Mouse (Mus musculus): ENCODE measurements around the gene Zfp341.

The Zfp341 gene

DNA sequence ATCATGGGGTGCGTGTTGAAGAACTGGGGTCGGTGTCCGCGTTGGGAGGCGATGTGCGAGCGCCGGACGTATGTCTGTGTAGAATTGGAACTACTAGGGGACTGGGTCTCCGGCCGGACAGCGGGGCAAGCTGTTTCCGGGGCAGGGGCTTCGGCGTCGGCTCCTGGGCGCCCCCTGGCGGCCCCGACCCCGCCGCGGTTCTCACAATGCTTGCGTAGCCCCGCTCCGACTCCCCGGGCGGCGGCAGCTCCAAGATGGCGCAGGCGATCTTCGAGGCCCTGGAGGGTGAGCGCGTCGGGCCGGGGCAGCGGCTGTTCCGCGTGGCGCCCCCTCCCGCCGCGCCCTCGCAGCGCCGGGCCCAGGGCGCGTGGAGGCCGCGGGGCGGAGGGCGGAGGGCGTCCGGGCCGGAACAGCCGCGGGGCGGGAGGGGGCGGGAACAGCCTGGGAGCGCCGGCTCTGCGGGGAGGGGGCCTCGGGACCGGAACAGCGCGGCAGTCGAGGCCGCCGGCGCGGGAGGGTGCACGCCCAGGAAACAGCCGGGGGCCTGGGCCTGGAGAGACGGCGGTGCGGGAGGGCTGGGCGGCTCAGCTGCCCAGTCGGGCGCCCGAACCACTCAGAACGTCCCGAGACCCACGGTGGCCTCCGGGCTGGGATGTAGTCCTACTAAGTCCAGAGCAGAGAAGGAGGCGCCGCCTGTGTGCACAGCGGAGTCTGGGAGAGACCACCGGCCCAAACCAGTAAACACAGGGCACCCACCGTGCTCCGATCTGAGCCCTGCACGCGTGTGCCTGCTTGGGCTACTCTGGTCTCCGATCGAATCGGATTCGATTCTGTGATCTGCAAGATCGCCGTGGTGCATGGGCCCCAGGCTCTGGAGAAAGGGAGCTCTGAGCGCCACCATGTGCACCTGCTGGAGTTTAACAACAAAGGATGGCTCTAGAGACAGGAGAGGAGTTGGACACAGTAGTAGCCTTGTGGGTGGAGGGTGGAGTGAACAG, at the start of gene Zfp341, which contains the start of gene 4930519P11Rik:
TSS of gene Zfp341 (plus strand) at position 180 of the 998 bp plus-strand sequence.
TSS of gene 4930519P11Rik (minus strand) at position 320 of the 998 bp plus-strand sequence.
- DNase-seq (ENCODE audit: low read depth): peak; percentile 46

DNA sequence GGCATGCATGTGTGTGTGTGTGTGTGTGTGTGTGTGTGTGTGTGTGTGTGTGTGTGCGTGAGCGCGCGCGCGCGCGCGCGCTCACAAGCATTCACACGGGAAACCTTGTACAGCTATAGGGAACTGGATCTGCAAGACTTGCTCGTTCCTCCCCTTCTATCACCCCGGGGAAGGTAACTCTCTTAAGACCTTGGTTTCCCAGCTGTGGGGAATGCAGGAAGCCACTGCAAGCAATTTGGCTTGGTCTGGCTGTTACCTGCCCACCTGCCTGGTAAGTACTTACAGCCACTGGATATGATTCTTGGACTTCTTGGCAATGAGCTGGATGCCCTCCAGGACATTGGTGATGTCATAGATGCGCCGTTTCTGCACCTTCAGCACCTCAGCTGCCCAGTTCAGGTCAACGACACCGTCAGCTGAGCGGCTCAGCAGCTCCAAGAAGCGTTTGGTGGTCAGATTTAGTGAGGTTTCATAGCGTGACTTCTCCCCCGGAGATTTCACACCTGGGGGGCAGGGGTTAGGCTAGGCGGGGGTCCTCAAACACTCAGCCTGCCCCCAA, 49.4 kb upstream of the Zfp341 start:
- no peak for DNase-seq (ENCODE audit: low read depth)

GRCm38 (mm10) chr2:154565562-154565961, 47.5 kb upstream of the Zfp341 start:
- DNase-seq (ENCODE audit: low read depth): no peak

- no peak for DNase-seq (ENCODE audit: low read depth)
Observed at GRCm38 (mm10) chr2:154566641-154567040, 46.5 kb upstream of the Zfp341 start.

- DNase-seq (ENCODE audit: low read depth): no peak
Observed at GRCm38 (mm10) chr2:154567766-154568165, 45.3 kb upstream of the Zfp341 start.

GRCm38 (mm10) chr2:154568329-154569070, 44.6 kb upstream of the Zfp341 start:
- no peak for DNase-seq (ENCODE audit: low read depth)

- no peak for DNase-seq (ENCODE audit: low read depth)
Observed at GRCm38 (mm10) chr2:154569071-154569748, 43.9 kb upstream of the Zfp341 start.

- peak; percentile 82 for DNase-seq (ENCODE audit: low read depth)
Observed at GRCm38 (mm10) chr2:154569836-154570286, 43.2 kb upstream of the Zfp341 start, which contains the start of gene E2f1. E2f1 (minus strand) TSS chr2:154569892.

DNA sequence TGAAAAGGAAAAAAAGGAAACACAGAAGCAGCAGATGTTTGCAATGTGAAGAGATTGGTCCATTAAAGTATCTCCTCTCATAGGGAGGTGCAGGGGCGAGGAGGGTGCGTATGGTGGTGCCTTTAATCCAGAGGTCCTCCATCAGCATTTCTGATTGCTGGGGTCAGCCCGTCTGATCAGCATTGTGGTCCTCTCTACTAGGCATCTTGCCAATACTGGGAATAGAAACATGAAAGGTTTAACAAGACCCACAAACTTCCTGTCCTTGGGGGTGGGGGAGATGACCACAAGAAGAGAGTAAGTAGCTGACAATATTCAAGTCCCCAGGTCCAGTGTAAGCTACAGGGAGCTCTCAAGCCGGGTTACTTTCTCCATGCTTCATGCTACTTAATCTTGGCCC, 42.4 kb upstream of the Zfp341 start:
- no peak for DNase-seq (ENCODE audit: low read depth)

DNA sequence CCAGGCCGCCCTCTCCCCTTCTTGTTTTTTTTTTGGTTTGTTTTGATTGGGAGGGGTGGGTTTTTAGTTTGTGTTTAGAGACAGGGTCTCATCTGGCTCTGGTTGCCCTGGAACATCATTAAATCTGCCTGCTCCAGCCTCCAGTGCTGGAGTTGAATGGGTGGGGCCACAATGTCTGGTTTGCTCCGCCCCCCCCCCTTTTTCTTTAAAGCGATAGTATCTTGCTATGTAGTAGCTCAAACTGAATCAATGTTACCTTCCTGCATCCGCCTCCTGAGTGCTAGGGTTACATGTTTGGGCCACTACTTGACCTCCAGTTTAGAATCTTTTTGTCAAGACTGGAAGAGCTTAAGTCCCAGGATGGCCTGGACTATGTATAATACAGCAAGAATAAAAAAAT, 41.8 kb upstream of the Zfp341 start:
- DNase-seq (ENCODE audit: low read depth): no peak

- DNase-seq (ENCODE audit: low read depth): no peak
Observed at GRCm38 (mm10) chr2:154571976-154572375, 41.1 kb upstream of the Zfp341 start.

DNA sequence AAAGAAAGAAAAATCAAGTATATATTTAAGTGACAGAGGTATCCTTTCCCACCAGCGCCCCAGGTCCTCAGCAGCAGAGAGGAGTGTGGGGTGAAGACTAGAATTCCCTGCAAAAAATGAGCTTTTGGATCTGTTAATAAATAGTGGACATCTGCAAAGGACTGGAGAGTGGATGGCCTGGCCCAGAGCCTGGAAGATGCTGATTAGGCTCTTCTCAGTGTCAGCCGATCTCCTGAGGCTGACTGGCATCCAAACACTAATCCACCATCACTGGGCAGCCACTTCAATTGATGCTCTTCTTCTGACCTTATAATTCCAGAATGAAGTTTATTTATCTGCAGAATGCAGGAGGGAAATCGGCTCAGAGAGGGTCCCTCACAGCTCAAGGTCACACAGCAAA, 40.1 kb upstream of the Zfp341 start:
- no peak for DNase-seq (ENCODE audit: low read depth)

- DNase-seq (ENCODE audit: low read depth): no peak
Observed at GRCm38 (mm10) chr2:154574271-154574670, 38.8 kb upstream of the Zfp341 start.

GRCm38 (mm10) chr2:154576876-154577743, 36.0 kb upstream of the Zfp341 start:
- DNase-seq (ENCODE audit: low read depth): no peak

GRCm38 (mm10) chr2:154577744-154578067, 35.4 kb upstream of the Zfp341 start:
- DNase-seq (ENCODE audit: low read depth): no peak

DNA sequence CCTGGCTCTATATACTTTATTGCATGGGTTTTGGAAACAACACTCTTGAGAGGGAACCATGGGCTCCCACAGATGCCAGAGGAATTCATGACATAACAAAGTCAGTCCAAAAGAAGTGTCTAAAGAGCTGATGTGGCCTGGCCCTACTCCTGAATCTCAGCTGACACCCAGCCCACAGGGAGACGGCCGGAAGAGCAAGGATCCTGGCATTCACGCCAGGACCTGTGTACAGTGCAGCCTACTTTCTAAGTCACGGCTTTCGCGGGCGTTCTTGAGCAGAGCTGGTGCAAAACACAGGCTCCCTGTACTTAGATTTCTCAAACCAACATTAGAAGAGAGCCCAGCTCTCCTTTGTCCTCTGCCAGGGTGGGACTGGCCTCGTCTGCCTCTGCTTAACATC, 32.5 kb upstream of the Zfp341 start:
- DNase-seq (ENCODE audit: low read depth): peak; percentile 46

- no peak for DNase-seq (ENCODE audit: low read depth)
Observed at GRCm38 (mm10) chr2:154581421-154581820, 31.7 kb upstream of the Zfp341 start.

DNA sequence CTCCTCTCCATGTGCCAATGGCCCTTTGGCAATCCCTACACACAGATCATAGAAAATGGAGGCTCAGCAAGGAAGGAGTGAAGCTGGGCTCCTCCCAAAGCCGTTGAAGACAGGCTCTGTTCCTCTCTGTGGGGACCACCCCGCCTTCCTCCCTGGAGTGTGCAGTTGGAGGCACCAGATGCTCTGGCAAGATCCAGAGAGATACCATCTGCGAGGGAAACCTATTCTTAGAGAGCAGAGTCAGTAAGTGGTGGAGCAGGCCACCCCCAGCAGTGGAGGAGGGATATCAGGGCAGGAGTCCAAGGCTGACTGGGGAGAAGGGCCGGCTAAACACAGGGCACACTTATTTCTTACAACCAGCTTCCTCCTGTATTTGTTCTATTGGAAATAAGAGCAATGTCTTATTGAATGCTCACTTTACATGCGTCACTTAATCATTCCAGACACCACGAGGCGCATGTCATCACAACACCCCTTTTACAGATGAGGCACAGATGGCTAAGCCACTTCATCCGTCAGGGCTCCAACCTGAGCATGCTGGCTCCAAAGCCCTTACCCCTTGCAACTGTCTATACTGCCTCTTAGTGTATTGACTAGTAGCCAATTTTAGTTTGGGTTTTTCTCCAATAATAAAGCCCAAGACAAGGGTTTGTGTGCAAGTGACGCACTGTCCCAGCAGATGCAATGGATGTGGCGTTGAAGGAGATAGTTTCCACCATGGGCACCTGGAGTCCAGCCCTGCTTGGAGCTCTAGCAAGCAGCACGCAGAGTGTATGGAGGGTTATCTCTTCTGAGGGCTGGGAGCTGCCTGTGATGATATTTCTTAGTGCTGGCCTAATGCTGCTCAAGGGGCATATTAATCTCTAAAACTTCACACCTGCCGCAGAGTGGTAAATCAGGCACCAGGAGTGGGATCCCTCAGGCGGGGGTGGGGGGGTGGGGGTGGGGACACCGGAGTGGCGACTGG, 28.9 kb upstream of the Zfp341 start:
- DNase-seq (ENCODE audit: low read depth): no peak

GRCm38 (mm10) chr2:154584931-154585601, 28.0 kb upstream of the Zfp341 start:
- no peak for DNase-seq (ENCODE audit: low read depth)

Measured in fibroblast of lung, adult 2 months (primary cell).